Mouse (Mus musculus) bone marrow, adult 2 months (tissue): ENCODE results near the gene Ksr2. TPM values are rescaled to one million over a fixed set of nuclear protein-coding genes. Genes with fewer than 3 reads are reported as not detected.

Experiments
- H3K27ac ChIP-seq: fragments of 200-500 bp; 2 replicates; pipeline ENCODE4 v1.5.1; 2012; ENCODE audit warnings: low read depth, mild to moderate bottlenecking, control low read depth, inconsistent platforms, low read length; ENCODE audit not compliant: control insufficient read depth, poor library complexity, insufficient read depth
- H3K4me1 ChIP-seq: fragments of 200-500 bp; 2 replicates; pipeline ENCODE4 v1.6.1; 2011; ENCODE audit warnings: low read length; ENCODE audit not compliant: control insufficient read depth, insufficient read depth
- H3K4me3 ChIP-seq: fragments of 200-500 bp; replicated peaks from 2 replicates; pipeline ENCODE3; 2011; ENCODE audit warnings: mild to moderate bottlenecking, low read depth, low read length, control low read depth; ENCODE audit not compliant: control insufficient read depth
- CTCF ChIP-seq: fragments of 200-500 bp; IDR thresholded peaks from 2 replicates; pipeline ENCODE4 v1.5.1; 2011; ENCODE audit warnings: low read length, control low read depth; ENCODE audit not compliant: control insufficient read depth, insufficient read depth
- POLR2A ChIP-seq: fragments of 200-500 bp; IDR thresholded peaks from 2 replicates; pipeline ENCODE4 v1.6.1; 2011; ENCODE audit warnings: low read depth, mild to moderate bottlenecking, control low read depth, low read length, borderline replicate concordance; ENCODE audit not compliant: control insufficient read depth
- WGBS: fragments of 180-500 bp; shearing (Covaris S2); methylation state at CpG from one replicate; pipeline ENCODE4 v1.1.7; 2018; 5-methylcytosine and 5-hydroxymethylcytosine counted together
- polyA plus RNA-seq: library from polyadenylated mRNA; stranded (reverse); fragments of >200 nt; gene quantifications from 2 replicates; pipeline ENCODE4 v1.2.4, GENCODE M21; 2011; ENCODE audit warnings: low replicate concordance; ENCODE audit not compliant: missing spikeins, insufficient read depth, insufficient read length

Gene Ksr2
- polyA plus RNA-seq, 1 experiment: not detected

DNA sequence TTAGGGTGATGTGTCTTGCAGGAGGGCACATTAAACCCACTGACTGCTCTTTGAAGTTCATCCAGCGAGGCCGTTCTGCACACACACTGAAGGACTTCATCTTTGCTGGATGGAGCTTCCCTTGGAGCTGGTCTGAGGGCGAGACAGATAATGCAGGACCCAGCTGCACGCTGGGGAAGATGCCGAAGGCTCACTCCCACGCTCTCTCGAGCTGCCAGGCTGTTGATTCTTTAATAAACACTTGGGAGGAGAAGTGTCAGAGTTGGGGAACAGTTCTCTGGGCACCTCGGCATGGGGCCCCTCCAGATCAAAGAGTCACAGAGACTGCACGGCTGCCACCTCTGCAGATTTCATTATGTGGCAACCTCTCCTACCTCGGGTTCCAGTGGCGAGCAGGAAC, 280.8 kb downstream of the Ksr2 start:
- no peak for TF ChIP-seq POLR2A
- no peak for TF ChIP-seq CTCF
- no peak overlapping the region for H3K27ac ChIP-seq
- WGBS: 56% methylated on average over 11 of the region's 11 CpGs
- H3K4me3 ChIP-seq: no peak overlapping the region
- peaks cover 1% of the 10 kb centered on the region; the same call in 1 of the 2 replicates for H3K4me1 ChIP-seq

DNA sequence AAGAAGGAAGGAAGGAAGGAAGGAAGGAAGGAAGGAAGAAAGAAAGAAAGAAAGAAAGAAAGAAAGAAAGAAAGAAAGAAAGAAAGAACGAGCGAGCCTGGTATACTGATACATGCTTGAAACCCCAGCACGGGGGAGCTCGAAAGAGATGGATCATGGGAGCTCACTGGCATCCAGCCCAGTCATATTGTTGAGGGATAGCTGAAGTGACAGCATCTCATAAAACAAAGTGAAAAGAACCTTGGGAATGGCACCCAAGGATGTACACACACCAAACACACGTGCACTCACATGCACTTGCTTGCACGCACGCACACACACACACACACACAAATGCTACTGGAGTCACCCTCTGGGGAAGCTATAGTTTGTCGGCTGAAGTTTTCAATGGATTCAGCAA, 282.6 kb downstream of the Ksr2 start:
- no peak overlapping the region for H3K27ac ChIP-seq
- WGBS: 87% methylated on average over 8 of the region's 8 CpGs
- peaks cover 1% of the 10 kb centered on the region; the same call in 1 of the 2 replicates for H3K4me1 ChIP-seq
- no peak for TF ChIP-seq CTCF
- no peak for TF ChIP-seq POLR2A
- no peak overlapping the region for H3K4me3 ChIP-seq

DNA sequence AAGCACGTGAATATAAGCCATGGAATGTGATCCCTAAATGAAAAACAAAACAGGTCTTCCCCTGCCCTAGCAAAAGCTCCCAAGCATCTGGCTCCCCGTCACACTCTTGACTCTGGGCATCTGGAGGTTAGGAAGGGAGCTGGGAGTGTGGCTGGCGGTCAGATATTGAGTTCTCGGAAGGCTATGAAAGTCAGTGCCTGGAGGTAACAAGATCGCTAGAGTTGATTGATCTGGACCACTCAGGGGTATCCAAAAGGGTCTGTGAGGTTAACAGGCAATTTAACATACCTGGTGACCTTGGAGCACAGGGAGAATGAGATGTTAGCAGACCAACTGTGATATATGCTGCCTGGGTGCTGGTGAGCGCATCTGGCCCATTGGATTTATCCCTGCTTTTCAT, 283.8 kb downstream of the Ksr2 start:
- no peak for TF ChIP-seq POLR2A
- no peak for TF ChIP-seq CTCF
- Histone ChIP-seq H3K27ac (no peak overlapping the region), H3K4me1 (peaks cover 1% of the 10 kb centered on the region; the same call in 1 of the 2 replicates), H3K4me3 (no peak overlapping the region)
- 85% methylated on average over 6 of the region's 6 CpGs for WGBS

DNA sequence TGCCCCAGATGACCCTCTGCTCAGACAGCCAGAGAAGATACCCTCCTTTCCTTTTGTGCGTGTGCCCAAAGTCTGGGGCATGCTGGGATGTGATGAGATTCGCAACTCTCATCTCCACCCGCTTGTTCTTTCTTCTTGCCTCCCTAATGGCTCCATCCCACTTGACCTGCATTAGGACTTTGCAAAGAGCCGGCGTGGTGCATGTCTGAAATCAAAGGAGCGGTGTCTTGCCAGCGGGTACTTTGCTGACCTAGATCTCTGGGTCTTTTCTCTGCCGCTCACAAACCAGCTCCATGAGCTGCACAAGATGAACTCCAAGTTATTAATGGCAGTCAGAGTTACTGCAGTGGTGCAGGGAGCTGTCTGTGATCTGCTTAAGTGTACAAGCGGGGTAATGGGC, 290.6 kb downstream of the Ksr2 start:
- TF ChIP-seq POLR2A: no peak
- TF ChIP-seq CTCF: no peak
- Histone ChIP-seq H3K27ac (no peak overlapping the region), H3K4me1 (peaks cover under 1% of the 10 kb centered on the region; the same call in 1 of the 2 replicates), H3K4me3 (no peak overlapping the region)
- 85% methylated on average over 9 of the region's 9 CpGs for WGBS

DNA sequence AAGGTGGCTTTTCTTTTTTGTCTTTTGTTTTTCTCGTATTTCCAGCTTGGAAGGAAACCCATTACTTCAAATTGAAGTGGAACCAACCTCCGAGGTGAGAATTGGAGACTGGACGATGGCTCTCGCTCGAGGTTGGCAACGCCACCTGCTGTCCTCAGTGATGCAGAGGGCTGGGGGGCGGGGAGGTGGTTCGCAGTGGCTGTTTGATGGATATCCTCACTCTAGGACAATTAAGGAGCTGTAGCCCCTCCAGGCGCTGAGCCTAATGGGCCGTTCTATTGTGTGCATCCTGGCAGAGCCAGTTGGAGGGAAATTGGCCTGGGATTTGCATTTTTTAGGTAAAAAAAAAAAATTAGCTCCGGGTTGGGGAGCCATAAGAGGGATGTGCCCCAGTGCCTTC, 292.8 kb downstream of the Ksr2 start:
- TF ChIP-seq CTCF (no peak), POLR2A (no peak)
- Histone ChIP-seq H3K4me3 (no peak overlapping the region), H3K27ac (no peak overlapping the region), H3K4me1 (no peaks in the 10 kb centered on the region)
- 65% methylated on average over 11 of the region's 11 CpGs for WGBS

GRCm38 (mm10) chr5:117709306-117709705, 295.5 kb downstream of the Ksr2 start:
- WGBS: 82% methylated on average over 6 of the region's 6 CpGs
- Histone ChIP-seq H3K4me3 (no peak overlapping the region), H3K27ac (no peak overlapping the region), H3K4me1 (no peaks in the 10 kb centered on the region)
- TF ChIP-seq POLR2A (no peak), CTCF (no peak)

GRCm38 (mm10) chr5:117711636-117712035, 297.8 kb downstream of the Ksr2 start:
- Histone ChIP-seq H3K27ac (no peak overlapping the region), H3K4me1 (no peaks in the 10 kb centered on the region), H3K4me3 (no peak overlapping the region)
- TF ChIP-seq CTCF: no peak
- no peak for TF ChIP-seq POLR2A
- WGBS: 85% methylated on average over 10 of the region's 10 CpGs

DNA sequence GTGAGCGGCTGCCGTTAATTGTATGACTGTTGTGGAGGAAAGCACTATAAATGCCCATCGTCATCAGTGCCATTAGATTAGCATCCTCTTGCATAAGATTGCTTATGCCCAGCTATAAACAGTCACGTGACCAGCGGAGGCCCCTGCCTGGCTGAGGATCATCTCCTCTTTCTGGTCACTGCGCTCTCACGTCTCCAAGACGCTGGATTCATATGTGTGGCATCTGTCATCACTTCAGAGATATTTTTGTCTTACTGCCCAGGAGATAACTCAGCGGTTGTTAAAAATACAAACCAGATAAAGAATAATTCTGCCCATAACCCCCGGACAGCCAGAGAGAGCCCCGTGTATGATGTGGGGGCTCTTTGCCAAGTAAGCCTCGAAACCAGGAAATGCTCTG, 298.4 kb downstream of the Ksr2 start:
- Histone ChIP-seq H3K27ac (no peak overlapping the region), H3K4me3 (no peak overlapping the region), H3K4me1 (no peaks in the 10 kb centered on the region)
- WGBS: 64% methylated on average over 12 of the region's 12 CpGs
- TF ChIP-seq POLR2A: no peak
- no peak for TF ChIP-seq CTCF

- WGBS: 71% methylated on average over 9 of the region's 9 CpGs
- TF ChIP-seq CTCF (no peak), POLR2A (no peak)
- Histone ChIP-seq H3K4me3 (no peak overlapping the region), H3K4me1 (no peaks in the 10 kb centered on the region), H3K27ac (no peak overlapping the region)
Observed at GRCm38 (mm10) chr5:117717120-117717519, 303.3 kb downstream of the Ksr2 start.

- H3K4me3 ChIP-seq: no peak overlapping the region
- no peak overlapping the region for H3K27ac ChIP-seq
- TF ChIP-seq POLR2A: no peak
- TF ChIP-seq CTCF: no peak
- WGBS: 83% methylated on average over 4 of the region's 4 CpGs
- H3K4me1 ChIP-seq: no peaks in the 10 kb centered on the region
Observed at GRCm38 (mm10) chr5:117723316-117723715, 309.5 kb downstream of the Ksr2 start.
